Mouse (Mus musculus) sigmoid colon, adult 10 weeks (tissue): ENCODE results near the gene Tas2r143. TPM values are rescaled to one million over a fixed set of nuclear protein-coding genes. Genes with fewer than 3 reads are reported as not detected.

ENCODE experiments used
- polyA plus RNA-seq: library from polyadenylated mRNA; stranded (reverse); fragments of 350-450 nt; fragmentation: Illumina TruSeq; extraction: RNeasy Lipid Tissue Mini Kit (QIAGEN cat#74804); gene quantifications from one replicate; pipeline ENCODE4 v1.2.3, GENCODE M21; 2014; ENCODE audit warnings: low read depth, low replicate concordance

Gene Tas2r143
- polyA plus RNA-seq: not detected

DNA sequence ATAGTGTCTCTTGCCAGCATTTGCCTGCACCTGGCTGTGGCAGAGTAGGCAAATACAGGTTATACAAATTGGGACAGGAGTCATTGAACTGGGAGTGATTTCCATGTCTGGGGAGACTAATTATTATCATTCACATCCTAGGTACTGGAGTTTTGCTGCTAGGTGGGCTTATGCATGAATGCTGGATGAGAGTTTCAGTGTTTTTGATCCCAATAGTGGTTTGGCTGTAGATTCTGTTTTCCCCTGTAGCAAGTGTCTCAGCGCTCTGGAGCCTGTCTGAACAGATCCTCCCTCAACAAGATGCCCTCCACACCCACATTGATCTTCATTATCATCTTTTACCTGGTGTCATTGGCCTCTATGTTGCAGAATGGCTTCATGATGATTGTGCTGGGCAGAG is at the start of gene Tas2r143:
TSS of gene Tas2r143 (plus strand) at position 301 of the 400 bp plus-strand sequence.

GRCm38 (mm10) chr6:42372816-42373547 is 27.1 kb upstream of the Tas2r143 start, which contains the start of gene Epha1:
Gene Epha1, minus strand, starts transcription at chr6:42373268.

DNA sequence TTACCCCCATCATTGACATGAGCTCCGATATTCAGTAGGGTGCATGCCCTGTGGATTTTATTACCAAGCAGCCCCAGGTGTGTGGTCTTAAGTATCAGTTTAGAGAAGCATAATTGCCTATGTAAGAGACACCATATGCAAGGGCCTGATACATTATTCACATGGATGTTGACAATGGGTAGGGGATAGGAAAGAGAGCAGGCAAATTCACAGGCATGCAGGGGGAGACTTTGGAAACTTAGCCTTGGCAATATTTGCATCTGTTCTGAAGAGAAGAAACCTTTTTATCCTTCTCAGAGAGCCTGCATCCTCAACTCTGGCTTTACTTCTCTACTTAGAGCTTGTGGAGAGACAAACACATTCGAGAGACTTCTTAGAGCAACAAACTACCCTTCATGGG is 5.1 kb downstream of the Tas2r143 start, which contains the start of gene Tas2r135:
TSS of gene Tas2r135 (plus strand) at position 301 of the 400 bp plus-strand sequence.

DNA sequence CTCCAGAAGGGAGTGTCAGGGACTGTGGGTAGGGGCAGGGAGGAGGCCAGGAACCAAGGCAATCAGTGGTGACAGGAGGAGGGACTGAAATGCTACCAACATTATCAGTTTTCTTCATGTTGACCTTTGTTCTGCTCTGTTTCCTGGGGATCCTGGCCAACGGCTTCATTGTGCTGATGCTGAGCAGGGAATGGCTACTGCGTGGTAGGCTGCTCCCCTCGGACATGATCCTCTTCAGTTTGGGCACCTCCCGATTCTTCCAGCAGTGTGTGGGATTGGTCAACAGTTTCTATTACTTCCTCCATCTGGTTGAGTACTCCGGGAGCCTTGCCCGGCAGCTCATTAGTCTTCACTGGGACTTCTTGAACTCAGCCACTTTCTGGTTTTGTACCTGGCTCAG is 34.4 kb downstream of the Tas2r143 start, which contains the start of gene Tas2r126:
TSS of gene Tas2r126 (plus strand) at position 90 of the 400 bp plus-strand sequence.

Other genes starting within 250 kb of the Tas2r143 start
- not detected for gene Tas2r144, start 184.9 kb upstream of the Tas2r143 start, polyA plus RNA-seq
- gene Gstk1, start 154.3 kb upstream of the Tas2r143 start, polyA plus RNA-seq: 27.1 TPM
- gene Tmem139, start 138.3 kb upstream of the Tas2r143 start, polyA plus RNA-seq: 33.1 TPM
- 92.5 TPM for gene Casp2, start 135.3 kb upstream of the Tas2r143 start, polyA plus RNA-seq
- gene Clcn1, start 113.6 kb upstream of the Tas2r143 start, polyA plus RNA-seq: 0.47 TPM
- gene Fam131b, start 75.6 kb upstream of the Tas2r143 start, polyA plus RNA-seq: 0.32 TPM
- 1.6 TPM for gene Zyx, start 50.6 kb upstream of the Tas2r143 start, polyA plus RNA-seq
- gene Epha1, start 27.0 kb upstream of the Tas2r143 start, polyA plus RNA-seq: 2.3 TPM
- gene Tas2r135, start 5.2 kb downstream of the Tas2r143 start, polyA plus RNA-seq: not detected
- not detected for gene Tas2r126, start 34.3 kb downstream of the Tas2r143 start, polyA plus RNA-seq
- gene Olfr458, start 65.0 kb downstream of the Tas2r143 start, polyA plus RNA-seq: not detected
- not detected for gene Olfr457, start 76.1 kb downstream of the Tas2r143 start, polyA plus RNA-seq
- not detected for gene Olfr456, start 87.0 kb downstream of the Tas2r143 start, polyA plus RNA-seq
- gene Olfr455, start 147.3 kb downstream of the Tas2r143 start, polyA plus RNA-seq: not detected
- not detected for gene Tcaf3, start 197.5 kb downstream of the Tas2r143 start, polyA plus RNA-seq
- gene Tcaf2, start 245.0 kb downstream of the Tas2r143 start, polyA plus RNA-seq: 19.7 TPM